Mouse (Mus musculus) CD8-positive naive resting alpha-beta T cell, adult 2 months (primary cell): ENCODE measurements around the gene Vmn2r12.
"Not testable (repeated sequence)": the region's sequence is repeated elsewhere in the genome, so short reads cannot be mapped to it uniquely, and the experiment has no call there.

Experiments used
- DNase-seq, 2 experiments: peaks; one replicate each; pipeline ENCODE4 v3.0.0; 2022; ENCODE audit warnings: low read depth in 2 of 2, low spot score in 2 of 2

Gene Vmn2r12

DNA sequence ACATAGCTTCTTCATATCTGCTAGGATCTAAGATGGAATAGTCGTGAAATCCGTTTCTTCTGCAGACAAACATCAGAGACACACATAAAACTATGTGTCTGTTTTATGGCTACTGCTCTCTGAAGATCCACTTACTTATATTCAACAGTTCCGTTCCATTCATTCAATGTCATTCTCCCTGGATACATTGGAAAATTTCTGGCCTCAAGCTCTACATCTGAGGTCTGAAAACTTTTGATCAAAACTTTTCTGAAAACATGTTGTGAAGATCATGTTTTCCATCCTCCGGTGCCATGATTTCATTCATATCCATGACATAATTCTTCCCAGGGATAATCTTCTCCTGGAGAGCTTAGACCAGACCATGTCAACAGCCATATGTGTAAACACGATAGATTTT is at the start of gene Vmn2r12:
Gene Vmn2r12, minus strand, starts transcription at position 101 of the 400 bp plus-strand sequence.
- not testable (repeated sequence) for DNase-seq

DNA sequence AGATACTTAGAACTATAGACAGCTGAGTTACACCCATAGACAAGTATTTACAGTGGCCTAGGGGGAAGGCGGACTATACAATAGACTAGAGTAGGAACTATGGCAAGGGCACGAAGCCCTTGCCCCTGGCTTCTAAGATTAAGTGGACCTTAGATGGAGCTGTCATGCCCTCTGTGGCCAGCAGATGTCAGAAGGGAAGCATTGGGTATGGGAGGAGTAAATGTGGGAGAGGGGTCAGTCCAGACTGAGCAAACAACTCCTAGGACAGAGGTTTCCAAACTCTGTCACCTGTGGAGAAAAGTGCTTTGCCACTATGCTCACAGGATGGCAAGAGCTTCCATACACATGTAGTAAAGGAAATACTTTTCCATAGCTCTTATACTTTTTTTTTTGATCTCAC is 41.8 kb upstream of the Vmn2r12 start:
- no peak for DNase-seq

DNA sequence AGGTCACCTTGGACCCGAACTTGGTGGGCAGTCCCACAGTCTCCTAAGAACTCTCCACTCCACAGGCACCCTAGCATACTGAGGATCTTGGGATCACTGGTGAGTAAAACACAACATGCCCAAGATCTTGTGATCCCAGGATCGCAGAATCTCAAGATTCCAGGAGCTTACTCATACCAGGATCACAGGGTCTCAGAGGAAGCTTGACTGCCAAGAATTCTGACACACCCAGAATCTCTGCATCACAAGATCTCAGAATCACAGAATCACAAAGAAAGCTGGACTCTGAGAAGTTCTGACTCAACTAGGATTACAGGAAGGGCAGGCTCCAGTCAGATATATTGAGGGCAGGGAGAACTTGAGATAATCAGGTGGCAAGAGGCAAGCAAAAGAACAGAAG is 39.0 kb upstream of the Vmn2r12 start:
- DNase-seq: no peak

DNA sequence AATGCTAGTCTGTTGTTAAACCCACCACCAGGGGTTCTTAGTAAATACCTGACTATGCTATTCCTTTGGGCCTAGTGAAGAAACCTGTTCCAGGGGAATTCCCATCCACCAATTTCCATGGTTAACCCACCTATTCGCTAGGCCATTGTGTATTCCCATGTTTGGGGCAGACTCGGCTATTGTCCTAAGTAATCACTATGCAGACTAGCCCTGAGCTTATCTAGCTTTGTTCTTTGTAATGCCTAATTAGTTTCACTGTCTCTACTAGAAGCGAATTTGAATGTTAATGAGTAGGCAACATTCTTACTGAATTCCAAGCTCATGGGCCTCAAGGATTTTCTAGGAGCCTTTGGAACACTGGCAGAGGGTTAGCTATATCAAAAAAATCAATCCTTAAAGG is 1.3 kb downstream of the Vmn2r12 start:
- not testable (repeated sequence) for DNase-seq

DNA sequence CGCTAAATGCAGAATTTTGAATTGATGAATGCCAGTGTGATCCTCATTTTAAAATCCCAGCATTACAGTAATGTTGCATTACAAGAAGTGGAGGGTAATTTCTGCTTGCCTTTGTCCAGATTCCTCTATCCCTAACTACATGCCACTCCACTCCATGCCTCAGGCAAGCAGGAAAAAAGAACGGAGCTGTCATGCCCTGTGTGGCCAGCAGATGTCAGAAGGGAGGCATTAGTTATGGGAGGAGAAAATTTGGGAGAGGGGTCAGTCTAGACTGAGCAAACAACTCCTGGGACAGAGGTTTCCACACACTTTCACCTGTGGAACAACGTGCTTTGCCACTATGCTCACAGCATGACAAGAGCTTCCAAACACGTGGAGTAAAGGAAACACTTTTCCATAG is 25.7 kb downstream of the Vmn2r12 start:
- not testable (repeated sequence) for DNase-seq

DNA sequence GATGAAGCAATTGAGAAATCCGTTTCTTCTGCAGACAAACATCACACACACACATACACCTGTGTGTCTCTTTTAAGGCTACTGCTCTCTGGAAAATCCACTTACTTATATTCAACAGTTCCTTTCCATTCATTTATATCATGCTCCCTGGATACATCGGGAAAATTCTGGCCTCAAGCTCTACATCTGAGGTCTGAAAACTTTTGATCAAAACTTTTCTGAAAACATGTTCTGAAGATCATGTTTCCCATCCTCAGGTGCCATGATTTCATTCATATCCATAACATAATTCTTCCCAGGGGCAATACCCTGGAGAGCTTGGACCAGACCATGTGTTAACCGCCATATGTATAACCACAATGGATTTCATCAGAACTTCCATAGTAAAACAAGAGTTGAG is 38.3 kb downstream of the Vmn2r12 start, which contains the start of gene Vmn2r11:
Gene Vmn2r11, minus strand, starts transcription at position 101 of the 400 bp plus-strand sequence.
- not testable (repeated sequence) for DNase-seq

DNA sequence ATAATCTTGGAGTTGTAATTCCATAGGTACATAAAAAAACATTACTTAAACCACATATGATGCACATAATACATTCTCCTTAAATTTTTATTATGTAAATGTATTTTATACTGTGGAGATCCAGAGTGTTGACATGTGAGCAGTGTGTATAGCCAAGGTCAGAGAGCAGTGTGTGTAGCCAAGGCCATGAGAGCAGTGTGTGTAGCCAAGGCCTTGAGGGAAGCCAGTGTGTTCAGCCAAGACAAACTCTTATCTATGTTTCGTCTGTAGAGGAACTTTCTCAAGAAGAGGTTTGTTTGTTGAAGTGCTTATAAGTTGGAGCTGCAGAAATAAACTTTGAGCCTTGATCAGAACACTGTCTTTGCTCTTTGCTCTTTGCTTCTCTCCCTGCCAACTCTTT is 42.5 kb downstream of the Vmn2r12 start:
- DNase-seq: no peak
